Mouse (Mus musculus): Measurements from ENCODE around the gene Dppa2. TPM values are rescaled to one million over a fixed set of nuclear protein-coding genes. Genes with fewer than 3 reads are reported as not detected.

Gene Dppa2
- polyA plus RNA-seq, 2 experiments: not detected

- WGBS (ENCODE audit: insufficient replicate concordance): 65% methylated on average over 2 of the region's 2 CpGs
- no peak for DNase-seq (ENCODE audit: low read depth in 3 of 3, low spot score in 3 of 3)
- no peaks in the 10 kb centered on the region for H3K36me3 ChIP-seq (replicated peaks; ENCODE audit: control insufficient read depth, insufficient read depth, low read depth)
- H3K4me3 ChIP-seq (ENCODE audit: insufficient read depth in 1 of 2, low read depth in 2 of 2, low read length in 2 of 2): no peak overlapping the region
- no peaks in the 10 kb centered on the region for H3K9me3 ChIP-seq (ENCODE audit: control insufficient read depth, low read length)
- no peaks in the 10 kb centered on the region for H3K27me3 ChIP-seq (ENCODE audit: control insufficient read depth, insufficient read depth, low read length)
- TF ChIP-seq CTCF (IDR thresholded peaks at IDR 0.05; ENCODE audit: low read depth) (peak; percentile 6; the same call in 1 of the 2 replicates), EP300 (IDR thresholded peaks at IDR 0.05; ENCODE audit: low read depth) (no peak)
- ATAC-seq (ENCODE audit: insufficient read depth): no peak
- no peak overlapping the region for H3K9ac ChIP-seq (replicated peaks)
- no peaks in the 10 kb centered on the region for H3K4me1 ChIP-seq (replicated peaks; ENCODE audit: control insufficient read depth in 2 of 2, insufficient read depth in 2 of 2, low read length in 1 of 2)
- no peak overlapping the region for H3K27ac ChIP-seq
- H3K4me2 ChIP-seq (ENCODE audit: low read depth): no peak overlapping the region
These were observed 24.7 kb downstream of the Dppa2 start for GRCm38 (mm10) chr16:48328420-48328819.

DNA sequence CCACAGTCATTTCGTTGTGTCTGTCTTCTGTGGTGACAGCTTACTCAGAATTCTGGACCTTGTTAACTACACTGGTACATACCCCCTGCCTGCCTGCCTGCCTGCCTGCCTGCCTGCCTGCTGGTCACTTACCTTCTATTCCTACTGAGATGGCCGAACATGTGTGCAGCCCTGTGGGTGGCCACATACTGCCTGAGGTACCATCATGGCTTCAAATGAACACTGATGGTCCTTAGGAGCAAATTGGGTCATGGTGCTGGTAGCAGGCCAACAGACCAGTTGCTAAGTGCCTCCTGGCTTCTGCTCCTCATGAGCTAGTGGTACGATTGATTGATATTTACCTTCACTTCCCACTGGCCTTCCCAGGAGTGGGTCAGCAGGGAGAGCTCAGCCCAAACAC is 28.1 kb downstream of the Dppa2 start:
- Histone ChIP-seq H3K4me3 (ENCODE audit: insufficient read depth in 1 of 2, low read depth in 2 of 2, low read length in 2 of 2) (no peak overlapping the region), H3K9me3 (ENCODE audit: control insufficient read depth, low read length) (no peaks in the 10 kb centered on the region), H3K36me3 (replicated peaks; ENCODE audit: control insufficient read depth, insufficient read depth, low read depth) (no peaks in the 10 kb centered on the region), H3K4me1 (replicated peaks; ENCODE audit: control insufficient read depth in 2 of 2, insufficient read depth in 2 of 2, low read length in 1 of 2) (no peaks in the 10 kb centered on the region), H3K27ac (no peak overlapping the region), H3K9ac (replicated peaks) (no peak overlapping the region), H3K4me2 (ENCODE audit: low read depth) (no peak overlapping the region), H3K27me3 (ENCODE audit: control insufficient read depth, insufficient read depth, low read length) (no peaks in the 10 kb centered on the region)
- ATAC-seq (ENCODE audit: insufficient read depth) (no peak), DNase-seq (ENCODE audit: low read depth in 3 of 3, low spot score in 3 of 3) (no peak)
- WGBS (ENCODE audit: insufficient replicate concordance): 56% methylated on average over 3 of the region's 3 CpGs
- TF ChIP-seq CTCF (IDR thresholded peaks at IDR 0.05; ENCODE audit: low read depth) (no peak), EP300 (IDR thresholded peaks at IDR 0.05; ENCODE audit: low read depth) (no peak)

DNA sequence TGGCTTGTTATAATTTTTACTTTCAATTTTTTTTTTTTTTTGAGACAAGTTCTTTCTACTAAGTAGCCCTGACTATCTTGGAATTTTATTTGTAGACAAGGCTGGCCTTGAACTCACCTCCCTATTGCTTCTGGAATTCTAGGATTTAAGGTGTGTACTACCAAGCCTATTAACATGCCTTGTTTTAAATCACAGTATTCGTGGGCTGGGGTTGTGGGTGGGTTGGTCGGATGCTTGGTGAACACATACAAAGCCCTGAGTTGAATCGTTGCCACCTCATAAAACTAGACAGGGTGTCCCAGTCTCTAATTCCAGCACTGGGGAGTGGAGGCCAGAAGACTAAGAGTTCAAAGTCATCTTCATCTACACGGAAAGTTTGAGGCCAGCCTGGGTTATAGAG is 31.6 kb downstream of the Dppa2 start:
- ATAC-seq (ENCODE audit: insufficient read depth) (no peak), DNase-seq (ENCODE audit: low read depth in 3 of 3, low spot score in 3 of 3) (no peak)
- WGBS (ENCODE audit: insufficient replicate concordance): 60% methylated on average over 4 of the region's 4 CpGs
- no peak overlapping the region for H3K9ac ChIP-seq (replicated peaks)
- TF ChIP-seq CTCF (IDR thresholded peaks at IDR 0.05; ENCODE audit: low read depth) (no peak), EP300 (IDR thresholded peaks at IDR 0.05; ENCODE audit: low read depth) (no peak)
- no peaks in the 10 kb centered on the region for H3K4me1 ChIP-seq (replicated peaks; ENCODE audit: control insufficient read depth in 2 of 2, insufficient read depth in 2 of 2, low read length in 1 of 2)
- H3K36me3 ChIP-seq (replicated peaks; ENCODE audit: control insufficient read depth, insufficient read depth, low read depth): no peaks in the 10 kb centered on the region
- H3K9me3 ChIP-seq (ENCODE audit: control insufficient read depth, low read length): no peaks in the 10 kb centered on the region
- no peak overlapping the region for H3K4me2 ChIP-seq (ENCODE audit: low read depth)
- H3K27ac ChIP-seq: no peak overlapping the region
- no peak overlapping the region for H3K4me3 ChIP-seq (ENCODE audit: insufficient read depth in 1 of 2, low read depth in 2 of 2, low read length in 2 of 2)
- no peaks in the 10 kb centered on the region for H3K27me3 ChIP-seq (ENCODE audit: control insufficient read depth, insufficient read depth, low read length)

- Histone ChIP-seq H3K4me2 (ENCODE audit: low read depth) (no peak overlapping the region), H3K4me1 (replicated peaks; ENCODE audit: control insufficient read depth in 2 of 2, insufficient read depth in 2 of 2, low read length in 1 of 2) (no peaks in the 10 kb centered on the region), H3K27ac (no peak overlapping the region), H3K9ac (replicated peaks) (no peak overlapping the region), H3K27me3 (ENCODE audit: control insufficient read depth, insufficient read depth, low read length) (no peaks in the 10 kb centered on the region), H3K4me3 (ENCODE audit: insufficient read depth in 1 of 2, low read depth in 2 of 2, low read length in 2 of 2) (no peak overlapping the region), H3K36me3 (replicated peaks; ENCODE audit: control insufficient read depth, insufficient read depth, low read depth) (no peaks in the 10 kb centered on the region), H3K9me3 (ENCODE audit: control insufficient read depth, low read length) (no peaks in the 10 kb centered on the region)
- TF ChIP-seq CTCF (IDR thresholded peaks at IDR 0.05; ENCODE audit: low read depth) (no peak), EP300 (IDR thresholded peaks at IDR 0.05; ENCODE audit: low read depth) (no peak)
- ATAC-seq (ENCODE audit: insufficient read depth) (no peak), DNase-seq (ENCODE audit: low read depth in 3 of 3, low spot score in 3 of 3) (no peak)
- WGBS (ENCODE audit: insufficient replicate concordance): 56% methylated on average over 2 of the region's 2 CpGs
These were observed 40.5 kb downstream of the Dppa2 start for GRCm38 (mm10) chr16:48344193-48344592.

DNA sequence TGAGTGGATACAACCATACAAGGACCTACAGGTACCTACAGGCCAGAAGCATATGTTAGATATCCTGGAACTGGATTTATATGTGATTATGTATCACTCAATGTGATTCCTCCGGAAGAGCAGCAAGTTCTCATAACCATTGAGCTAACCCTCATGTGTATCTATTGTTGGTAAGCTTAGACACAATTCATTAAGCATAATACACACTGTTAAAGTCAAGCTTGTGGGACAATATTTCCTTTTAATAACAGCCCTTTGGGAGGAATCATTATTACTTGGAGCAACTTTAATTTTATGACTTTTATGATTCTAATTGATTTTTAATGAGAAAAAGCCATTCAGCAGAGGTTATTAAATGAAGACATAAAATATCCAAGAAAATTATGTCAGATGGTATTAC is 43.5 kb downstream of the Dppa2 start:
- 59% methylated on average over 1 of the region's 1 CpGs for WGBS (ENCODE audit: insufficient replicate concordance)

More for the DNA sequence above, 43.5 kb downstream of the Dppa2 start:
- Histone ChIP-seq H3K4me1 (replicated peaks; ENCODE audit: control insufficient read depth in 2 of 2, insufficient read depth in 2 of 2, low read length in 1 of 2) (no peaks in the 10 kb centered on the region), H3K36me3 (replicated peaks; ENCODE audit: control insufficient read depth, insufficient read depth, low read depth) (no peaks in the 10 kb centered on the region), H3K4me3 (ENCODE audit: insufficient read depth in 1 of 2, low read depth in 2 of 2, low read length in 2 of 2) (no peak overlapping the region), H3K27me3 (ENCODE audit: control insufficient read depth, insufficient read depth, low read length) (no peaks in the 10 kb centered on the region), H3K9me3 (ENCODE audit: control insufficient read depth, low read length) (no peaks in the 10 kb centered on the region), H3K9ac (replicated peaks) (no peak overlapping the region), H3K27ac (no peak overlapping the region), H3K4me2 (ENCODE audit: low read depth) (no peak overlapping the region)
- no peak for TF ChIP-seq EP300 (IDR thresholded peaks at IDR 0.05; ENCODE audit: low read depth)
- no peak for TF ChIP-seq CTCF (IDR thresholded peaks at IDR 0.05; ENCODE audit: low read depth)
- no peak for ATAC-seq (ENCODE audit: insufficient read depth)
- no peak for DNase-seq (ENCODE audit: low read depth in 3 of 3, low spot score in 3 of 3)

Data from liver, embryonic 14.5 days (tissue).